Mouse (Mus musculus) neural tube, embryonic 13.5 days (tissue): ENCODE results near the gene Zcchc2. TPM values are rescaled to one million over a fixed set of nuclear protein-coding genes. Genes with fewer than 3 reads are reported as not detected.

Experiments used
- ATAC-seq: fragments of 200-750 bp; cut with Nextera tagmentation; 2 replicates; pipeline ENCODE4 v1.8.0; 2017; ENCODE audit warnings: low read depth, mild to moderate bottlenecking, moderate TSS enrichment, moderate library complexity
- H3K27ac ChIP-seq: fragments of 300-500 bp; sonication (generic); replicated peaks from 2 replicates; pipeline ENCODE4 v1.5.1; 2015; ENCODE audit warnings: moderate library complexity, mild to moderate bottlenecking, inconsistent platforms
- H3K27me3 ChIP-seq: fragments of 300-500 bp; sonication (generic); 2 replicates; pipeline ENCODE4 v1.6.1; 2015; ENCODE audit warnings: mild to moderate bottlenecking, inconsistent platforms
- H3K36me3 ChIP-seq: fragments of 300-500 bp; sonication (generic); 2 replicates; pipeline ENCODE4 v1.6.1; 2015; ENCODE audit warnings: mild to moderate bottlenecking, inconsistent platforms
- H3K4me1 ChIP-seq: fragments of 300-500 bp; sonication (generic); replicated peaks from 2 replicates; pipeline ENCODE4 v1.6.1; 2015; ENCODE audit warnings: inconsistent platforms
- H3K4me2 ChIP-seq: fragments of 300-500 bp; sonication (generic); 2 replicates; pipeline ENCODE4 v1.6.1; 2015; ENCODE audit warnings: inconsistent platforms, mild to moderate bottlenecking, moderate library complexity
- H3K4me3 ChIP-seq: fragments of 300-500 bp; sonication (generic); 2 replicates; pipeline ENCODE4 v1.5.1; 2015; ENCODE audit warnings: mild to moderate bottlenecking, inconsistent platforms
- H3K9ac ChIP-seq: fragments of 300-500 bp; sonication (generic); 2 replicates; pipeline ENCODE4 v1.6.1; 2015; ENCODE audit warnings: moderate library complexity, mild to moderate bottlenecking, inconsistent platforms
- H3K9me3 ChIP-seq: fragments of 300-500 bp; sonication (generic); 2 replicates; pipeline ENCODE4 v1.6.1; 2016; ENCODE audit warnings: inconsistent platforms
- WGBS: fragments of 180-500 bp; shearing (Covaris S2); methylation state at CpG from one replicate; pipeline ENCODE4 v1.1.7; 2015; 5-methylcytosine and 5-hydroxymethylcytosine counted together
- polyA plus RNA-seq: library from polyadenylated mRNA; unstranded; fragments of >200 nt; fragmentation: Nextera tagmentation; extraction: Ambion mirVana; gene quantifications from 2 replicates; pipeline ENCODE4 v1.2.1, GENCODE M21; 2015

The Zcchc2 gene
- polyA plus RNA-seq, 1 experiment from 2014 or later, result 1.7 TPM

- WGBS, result 91% methylated on average over 1 of the region's 1 CpGs
- Histone ChIP-seq H3K4me3 (no peak overlapping the region), H3K4me1 (no peaks in the 10 kb centered on the region), H3K27me3 (no peaks in the 10 kb centered on the region), H3K36me3 (peaks cover 61% of the 10 kb centered on the region), H3K9me3 (no peaks in the 10 kb centered on the region), H3K4me2 (no peak overlapping the region), H3K9ac (no peak overlapping the region), H3K27ac (no peak overlapping the region)
- ATAC-seq, result no peak
These were observed 32.8 kb downstream of the Zcchc2 start for GRCm38 (mm10) chr1:106022998-106023397.

DNA sequence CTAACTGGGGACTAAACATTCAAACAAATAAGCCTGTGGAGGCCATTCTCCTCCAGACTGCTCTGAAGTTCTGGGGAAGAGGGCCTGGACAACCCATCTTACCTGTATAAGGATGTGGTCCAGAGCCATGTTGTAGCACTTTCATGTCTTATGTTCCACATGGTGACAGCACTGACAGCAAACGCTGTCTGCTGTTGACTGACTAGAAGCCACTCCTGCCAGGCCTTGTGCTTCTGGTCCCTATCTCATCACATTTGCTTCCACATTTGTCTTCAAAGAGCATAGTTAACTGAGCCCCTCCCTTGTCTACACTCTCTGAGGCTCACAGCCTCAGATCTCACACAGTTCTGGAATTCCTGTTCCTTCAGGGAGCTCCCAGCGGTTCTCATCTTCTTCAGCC lies 34.0 kb downstream of the Zcchc2 start:
- Histone ChIP-seq H3K4me1 (no peaks in the 10 kb centered on the region), H3K27ac (no peak overlapping the region), H3K4me3 (no peak overlapping the region), H3K27me3 (no peaks in the 10 kb centered on the region), H3K9ac (no peak overlapping the region), H3K36me3 (peaks cover 60% of the 10 kb centered on the region), H3K9me3 (no peaks in the 10 kb centered on the region), H3K4me2 (no peak overlapping the region)
- 96% methylated on average over 2 of the region's 2 CpGs for WGBS
- ATAC-seq, result no peak

DNA sequence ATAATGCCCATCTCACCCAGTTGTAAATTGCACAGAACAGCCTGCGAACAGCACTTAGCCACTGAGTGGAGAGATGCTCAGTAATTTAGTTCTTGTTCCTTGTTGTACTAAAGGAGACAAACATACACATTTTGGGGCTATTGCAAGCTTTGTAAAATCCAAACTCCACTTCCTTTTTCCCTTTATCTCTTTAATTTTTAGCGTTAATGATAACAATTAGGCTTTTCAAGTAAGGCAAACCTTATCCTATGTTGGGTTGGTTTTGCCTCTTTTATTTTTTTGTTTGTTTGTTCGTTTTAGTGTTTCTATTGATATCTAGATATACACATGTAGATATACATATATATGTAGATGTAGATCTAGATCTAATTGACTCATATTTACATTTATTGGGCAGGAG lies 34.6 kb downstream of the Zcchc2 start:
- WGBS, result 96% methylated on average over 3 of the region's 3 CpGs
- Histone ChIP-seq H3K4me2 (no peak overlapping the region), H3K9me3 (no peaks in the 10 kb centered on the region), H3K27ac (no peak overlapping the region), H3K9ac (no peak overlapping the region), H3K36me3 (peaks cover 58% of the 10 kb centered on the region), H3K27me3 (no peaks in the 10 kb centered on the region), H3K4me1 (no peaks in the 10 kb centered on the region), H3K4me3 (no peak overlapping the region)
- ATAC-seq, result no peak

GRCm38 (mm10) chr1:106029769-106030168 lies 39.6 kb downstream of the Zcchc2 start:
- ATAC-seq, result no peak
- Histone ChIP-seq H3K9me3 (no peaks in the 10 kb centered on the region), H3K4me3 (no peak overlapping the region), H3K4me1 (no peaks in the 10 kb centered on the region), H3K4me2 (no peak overlapping the region), H3K27me3 (no peaks in the 10 kb centered on the region), H3K9ac (no peak overlapping the region), H3K36me3 (peaks cover 44% of the 10 kb centered on the region), H3K27ac (no peak overlapping the region)
- WGBS, result 94% methylated on average over 15 of the region's 15 CpGs

DNA sequence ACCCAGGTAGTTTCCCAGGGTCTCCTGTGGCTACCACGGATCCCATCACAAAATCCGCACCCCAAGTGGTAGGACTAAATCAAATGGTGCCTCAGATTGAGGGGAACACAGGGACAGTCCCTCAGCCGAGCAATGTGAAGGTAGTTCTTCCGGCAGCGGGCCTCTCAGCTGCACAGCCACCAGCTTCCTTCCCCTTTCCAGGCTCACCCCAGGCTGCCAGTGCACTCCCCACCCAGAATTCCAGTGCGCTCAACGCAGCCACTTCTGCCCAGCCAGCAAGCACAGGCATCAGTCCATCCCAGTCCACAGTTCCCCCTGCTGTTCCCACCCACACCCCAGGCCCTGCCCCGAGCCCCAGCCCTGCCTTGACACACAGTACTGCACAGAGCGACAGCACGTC lies 40.1 kb downstream of the Zcchc2 start:
- peaks cover 44% of the 10 kb centered on the region for H3K36me3 ChIP-seq
- H3K9ac ChIP-seq, result no peak overlapping the region
- ATAC-seq, result no peak
- H3K27me3 ChIP-seq, result no peaks in the 10 kb centered on the region
- no peak overlapping the region for H3K4me2 ChIP-seq
- no peak overlapping the region for H3K4me3 ChIP-seq
- no peaks in the 10 kb centered on the region for H3K4me1 ChIP-seq
- H3K27ac ChIP-seq, result no peak overlapping the region
- 90% methylated on average over 10 of the region's 10 CpGs for WGBS
- H3K9me3 ChIP-seq, result no peaks in the 10 kb centered on the region

- H3K9ac ChIP-seq, result no peak overlapping the region
- no peak overlapping the region for H3K4me2 ChIP-seq
- H3K27me3 ChIP-seq, result no peaks in the 10 kb centered on the region
- no peak for ATAC-seq
- H3K4me3 ChIP-seq, result no peak overlapping the region
- peaks cover 40% of the 10 kb centered on the region for H3K36me3 ChIP-seq
- H3K4me1 ChIP-seq, result no peaks in the 10 kb centered on the region
- WGBS, result 93% methylated on average over 2 of the region's 2 CpGs
- no peaks in the 10 kb centered on the region for H3K9me3 ChIP-seq
- H3K27ac ChIP-seq, result no peak overlapping the region
These were observed 40.7 kb downstream of the Zcchc2 start for GRCm38 (mm10) chr1:106030886-106031285.

GRCm38 (mm10) chr1:106031908-106032307 lies 41.7 kb downstream of the Zcchc2 start:
- no peak overlapping the region for H3K4me3 ChIP-seq
- peaks cover 40% of the 10 kb centered on the region for H3K36me3 ChIP-seq
- no peaks in the 10 kb centered on the region for H3K27me3 ChIP-seq
- H3K27ac ChIP-seq, result no peak overlapping the region
- 68% methylated on average over 6 of the region's 6 CpGs for WGBS
- no peaks in the 10 kb centered on the region for H3K9me3 ChIP-seq
- no peak for ATAC-seq
- H3K4me1 ChIP-seq, result no peaks in the 10 kb centered on the region
- H3K9ac ChIP-seq, result no peak overlapping the region
- H3K4me2 ChIP-seq, result no peak overlapping the region

- Histone ChIP-seq H3K9ac (no peak overlapping the region), H3K9me3 (no peaks in the 10 kb centered on the region), H3K27me3 (no peaks in the 10 kb centered on the region), H3K4me3 (no peak overlapping the region), H3K4me1 (no peaks in the 10 kb centered on the region), H3K27ac (no peak overlapping the region), H3K36me3 (peaks cover 24% of the 10 kb centered on the region), H3K4me2 (no peak overlapping the region)
- 81% methylated on average over 7 of the region's 7 CpGs for WGBS
- no peak for ATAC-seq
These were observed 44.6 kb downstream of the Zcchc2 start for GRCm38 (mm10) chr1:106034776-106035175.

GRCm38 (mm10) chr1:106036861-106037599 lies 46.8 kb downstream of the Zcchc2 start:
- Histone ChIP-seq H3K4me3 (no peak overlapping the region), H3K4me1 (no peaks in the 10 kb centered on the region), H3K9me3 (no peaks in the 10 kb centered on the region), H3K27me3 (no peaks in the 10 kb centered on the region), H3K27ac (no peak overlapping the region), H3K9ac (no peak overlapping the region), H3K36me3 (peaks cover 8% of the 10 kb centered on the region; the same call in 1 of the 2 replicates), H3K4me2 (no peak overlapping the region)
- 61% methylated on average over 19 of the region's 19 CpGs for WGBS
- ATAC-seq, result peak; percentile 77

GRCm38 (mm10) chr1:106039326-106039725 lies 49.1 kb downstream of the Zcchc2 start:
- Histone ChIP-seq H3K9me3 (no peaks in the 10 kb centered on the region), H3K36me3 (no peaks in the 10 kb centered on the region), H3K27ac (no peak overlapping the region), H3K9ac (no peak overlapping the region), H3K4me2 (no peak overlapping the region), H3K27me3 (no peaks in the 10 kb centered on the region), H3K4me1 (no peaks in the 10 kb centered on the region), H3K4me3 (no peak overlapping the region)
- no peak for ATAC-seq
- 61% methylated on average over 6 of the region's 6 CpGs for WGBS

- Histone ChIP-seq H3K9ac (no peak overlapping the region), H3K4me1 (no peaks in the 10 kb centered on the region), H3K9me3 (no peaks in the 10 kb centered on the region), H3K4me3 (no peak overlapping the region), H3K4me2 (no peak overlapping the region), H3K27me3 (no peaks in the 10 kb centered on the region), H3K27ac (no peak overlapping the region), H3K36me3 (no peaks in the 10 kb centered on the region)
- 92% methylated on average over 4 of the region's 4 CpGs for WGBS
- ATAC-seq, result no peak
These were observed 50.1 kb downstream of the Zcchc2 start for GRCm38 (mm10) chr1:106040271-106040670.

DNA sequence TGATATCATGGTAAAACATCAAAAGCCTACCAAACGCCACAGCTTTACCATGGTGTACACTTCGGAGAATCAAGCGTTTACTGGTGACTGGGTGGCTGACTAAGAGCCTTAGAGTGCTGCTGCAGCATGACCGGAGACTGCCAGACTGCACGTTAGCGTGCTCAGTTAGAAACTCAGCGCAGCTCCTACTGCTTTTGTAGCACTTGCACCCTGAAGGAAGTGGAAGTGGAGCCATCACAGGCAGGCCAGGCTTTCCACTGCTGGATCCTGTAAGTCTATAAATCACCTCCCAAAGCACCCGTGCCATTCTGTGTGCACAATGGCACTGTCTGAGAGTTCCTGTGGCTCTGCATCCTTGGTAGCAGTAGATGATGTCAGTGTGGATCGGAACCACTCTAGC lies 52.0 kb downstream of the Zcchc2 start:
- H3K4me1 ChIP-seq, result no peaks in the 10 kb centered on the region
- no peaks in the 10 kb centered on the region for H3K9me3 ChIP-seq
- 84% methylated on average over 9 of the region's 9 CpGs for WGBS
- H3K27me3 ChIP-seq, result no peaks in the 10 kb centered on the region
- H3K36me3 ChIP-seq, result no peaks in the 10 kb centered on the region
- H3K4me3 ChIP-seq, result no peak overlapping the region
- no peak overlapping the region for H3K27ac ChIP-seq
- H3K9ac ChIP-seq, result no peak overlapping the region
- ATAC-seq, result no peak
- H3K4me2 ChIP-seq, result no peak overlapping the region
